Mouse (Mus musculus) liver, embryonic 13.5 days (tissue): ENCODE measurements at regions not wholly inside any gene's neighbourhood (a gene's known extent, or its start where the extent isn't known, plus 50 kb on each side); places are given as distances from the start of the nearest gene placed in this dataset.

Experiments used
- ATAC-seq: fragments of 200-750 bp; cut with Nextera tagmentation; 2 replicates; pipeline ENCODE4 v1.8.0; 2017; ENCODE audit warnings: low read depth, mild to moderate bottlenecking, moderate number of reproducible peaks, moderate library complexity
- DNase-seq: peaks from one replicate; pipeline ENCODE4 v3.0.0; 2022
- H3K27ac ChIP-seq: fragments of 300-500 bp; sonication (generic); 2 replicates; pipeline ENCODE4 v1.5.1; 2015; ENCODE audit warnings: moderate library complexity, mild to moderate bottlenecking, inconsistent platforms
- H3K27me3 ChIP-seq: fragments of 300-500 bp; sonication (generic); 2 replicates; pipeline ENCODE4 v1.6.1; 2015; ENCODE audit warnings: mild to moderate bottlenecking, inconsistent platforms
- H3K36me3 ChIP-seq: fragments of 300-500 bp; sonication (generic); 2 replicates; pipeline ENCODE4 v1.6.1; 2015; ENCODE audit warnings: mild to moderate bottlenecking, inconsistent platforms
- H3K4me1 ChIP-seq: fragments of 300-500 bp; sonication (generic); replicated peaks from 2 replicates; pipeline ENCODE4 v1.6.1; 2015; ENCODE audit warnings: inconsistent platforms
- H3K4me2 ChIP-seq: fragments of 300-500 bp; sonication (generic); 2 replicates; pipeline ENCODE4 v1.6.1; 2015; ENCODE audit warnings: inconsistent platforms, mild to moderate bottlenecking, moderate library complexity
- H3K4me3 ChIP-seq: fragments of 300-500 bp; sonication (generic); replicated peaks from 2 replicates; pipeline ENCODE4 v1.5.1; 2015; ENCODE audit warnings: mild to moderate bottlenecking, inconsistent platforms
- H3K9ac ChIP-seq: fragments of 300-500 bp; sonication (generic); 2 replicates; pipeline ENCODE4 v1.6.1; 2015; ENCODE audit warnings: mild to moderate bottlenecking, inconsistent platforms
- H3K9me3 ChIP-seq: fragments of 300-500 bp; sonication (generic); replicated peaks from 2 replicates; pipeline ENCODE4 v1.6.1; 2016; ENCODE audit warnings: inconsistent platforms
- WGBS: fragments of 180-500 bp; shearing (Covaris S2); methylation state at CpG from one replicate; pipeline ENCODE4 v1.1.7; 2015; ENCODE audit not compliant: insufficient replicate concordance; 5-methylcytosine and 5-hydroxymethylcytosine counted together

GRCm38 (mm10) chr2:61136926-61137325 lies 173.9 kb upstream of the Rbms1 start:
- 0% methylated on average over 1 of the region's 1 CpGs for WGBS
- Histone ChIP-seq H3K4me2 (no peak overlapping the region), H3K9me3 (no peaks in the 10 kb centered on the region), H3K4me1 (no peaks in the 10 kb centered on the region), H3K27ac (no peak overlapping the region), H3K9ac (no peak overlapping the region), H3K27me3 (no peaks in the 10 kb centered on the region), H3K36me3 (no peaks in the 10 kb centered on the region), H3K4me3 (no peak overlapping the region)
- DNase-seq (no peak), ATAC-seq (no peak)

- H3K36me3 ChIP-seq: no peaks in the 10 kb centered on the region
- H3K27ac ChIP-seq: no peak overlapping the region
- H3K4me1 ChIP-seq: no peaks in the 10 kb centered on the region
- ATAC-seq (no peak), DNase-seq (no peak)
- no peak overlapping the region for H3K4me2 ChIP-seq
- WGBS: 47% methylated on average over 7 of the region's 7 CpGs
- no peak overlapping the region for H3K4me3 ChIP-seq
- no peaks in the 10 kb centered on the region for H3K27me3 ChIP-seq
- no peaks in the 10 kb centered on the region for H3K9me3 ChIP-seq
- H3K9ac ChIP-seq: no peak overlapping the region
Measured at GRCm38 (mm10) chr2:61123046-61123806, 160.2 kb upstream of the Rbms1 start.

GRCm38 (mm10) chr2:61121281-61121680 lies 158.3 kb upstream of the Rbms1 start:
- no peak overlapping the region for H3K27ac ChIP-seq
- no peaks in the 10 kb centered on the region for H3K9me3 ChIP-seq
- no peak for DNase-seq
- no peak overlapping the region for H3K9ac ChIP-seq
- no peaks in the 10 kb centered on the region for H3K36me3 ChIP-seq
- H3K27me3 ChIP-seq: no peaks in the 10 kb centered on the region
- WGBS: 66% methylated on average over 5 of the region's 5 CpGs
- no peak for ATAC-seq
- no peaks in the 10 kb centered on the region for H3K4me1 ChIP-seq
- H3K4me3 ChIP-seq: no peak overlapping the region
- H3K4me2 ChIP-seq: no peak overlapping the region

- H3K4me1 ChIP-seq: peaks cover 4% of the 10 kb centered on the region
- H3K9me3 ChIP-seq: no peaks in the 10 kb centered on the region
- 35% methylated on average over 2 of the region's 2 CpGs for WGBS
- ATAC-seq (no peak), DNase-seq (no peak)
- H3K4me3 ChIP-seq: no peak overlapping the region
- H3K4me2 ChIP-seq: no peak overlapping the region
- no peaks in the 10 kb centered on the region for H3K27me3 ChIP-seq
- H3K27ac ChIP-seq: no peak overlapping the region
- H3K9ac ChIP-seq: no peak overlapping the region
- H3K36me3 ChIP-seq: no peaks in the 10 kb centered on the region
Measured at GRCm38 (mm10) chr2:61114620-61115019, 151.6 kb upstream of the Rbms1 start.

- ATAC-seq (no peak), DNase-seq (no peak)
- no peak overlapping the region for H3K9ac ChIP-seq
- no peak overlapping the region for H3K4me3 ChIP-seq
- no peaks in the 10 kb centered on the region for H3K36me3 ChIP-seq
- peaks cover 4% of the 10 kb centered on the region for H3K4me1 ChIP-seq
- H3K27me3 ChIP-seq: no peaks in the 10 kb centered on the region
- H3K4me2 ChIP-seq: no peak overlapping the region
- WGBS: 69% methylated on average over 6 of the region's 6 CpGs
- H3K9me3 ChIP-seq: no peaks in the 10 kb centered on the region
- H3K27ac ChIP-seq: no peak overlapping the region
Measured at GRCm38 (mm10) chr2:61113916-61114315, 150.9 kb upstream of the Rbms1 start.

- DNase-seq: no peak
- 10% methylated on average over 9 of the region's 9 CpGs for WGBS
- no peaks in the 10 kb centered on the region for H3K36me3 ChIP-seq
Measured at GRCm38 (mm10) chr2:61110591-61110990, 147.6 kb upstream of the Rbms1 start.

GRCm38 (mm10) chr2:61109564-61109963 lies 146.6 kb upstream of the Rbms1 start:
- Histone ChIP-seq H3K4me3 (no peak overlapping the region), H3K9me3 (no peaks in the 10 kb centered on the region), H3K27ac (no peak overlapping the region), H3K4me1 (peaks cover 4% of the 10 kb centered on the region), H3K27me3 (no peaks in the 10 kb centered on the region), H3K9ac (no peak overlapping the region), H3K4me2 (no peak overlapping the region), H3K36me3 (no peaks in the 10 kb centered on the region)
- WGBS: 34% methylated on average over 3 of the region's 3 CpGs
- DNase-seq: no peak
- no peak for ATAC-seq

More at GRCm38 (mm10) chr2:61110591-61110990, 147.6 kb upstream of the Rbms1 start:
- Histone ChIP-seq H3K9ac (no peak overlapping the region), H3K9me3 (no peaks in the 10 kb centered on the region), H3K4me2 (no peak overlapping the region), H3K4me3 (no peak overlapping the region), H3K27me3 (no peaks in the 10 kb centered on the region), H3K27ac (no peak overlapping the region), H3K4me1 (peaks cover 4% of the 10 kb centered on the region)
- ATAC-seq: no peak

- Histone ChIP-seq H3K9me3 (no peaks in the 10 kb centered on the region), H3K27me3 (no peaks in the 10 kb centered on the region), H3K9ac (no peak overlapping the region), H3K4me1 (no peaks in the 10 kb centered on the region), H3K4me2 (no peak overlapping the region), H3K36me3 (no peaks in the 10 kb centered on the region), H3K4me3 (no peak overlapping the region), H3K27ac (no peak overlapping the region)
- DNase-seq: no peak
- WGBS: 44% methylated on average over 6 of the region's 6 CpGs
- no peak for ATAC-seq
Measured at GRCm38 (mm10) chr2:61105169-61105568, 142.2 kb upstream of the Rbms1 start.

GRCm38 (mm10) chr2:61100854-61101253 lies 137.9 kb upstream of the Rbms1 start:
- Histone ChIP-seq H3K27me3 (no peaks in the 10 kb centered on the region), H3K36me3 (no peaks in the 10 kb centered on the region), H3K4me2 (no peak overlapping the region), H3K4me1 (no peaks in the 10 kb centered on the region), H3K9ac (no peak overlapping the region), H3K27ac (no peak overlapping the region), H3K4me3 (no peak overlapping the region), H3K9me3 (no peaks in the 10 kb centered on the region)
- ATAC-seq: no peak
- 70% methylated on average over 4 of the region's 4 CpGs for WGBS
- no peak for DNase-seq

GRCm38 (mm10) chr2:61088501-61088900 lies 125.5 kb upstream of the Rbms1 start:
- Histone ChIP-seq H3K4me1 (no peaks in the 10 kb centered on the region), H3K4me3 (no peak overlapping the region), H3K27ac (no peak overlapping the region), H3K4me2 (no peak overlapping the region), H3K9ac (no peak overlapping the region), H3K9me3 (no peaks in the 10 kb centered on the region), H3K27me3 (no peaks in the 10 kb centered on the region), H3K36me3 (no peaks in the 10 kb centered on the region)
- DNase-seq (no peak), ATAC-seq (no peak)

GRCm38 (mm10) chr2:61084835-61085234 lies 121.8 kb upstream of the Rbms1 start:
- H3K36me3 ChIP-seq: no peaks in the 10 kb centered on the region
- DNase-seq (no peak), ATAC-seq (no peak)
- no peak overlapping the region for H3K27ac ChIP-seq
- H3K4me1 ChIP-seq: no peaks in the 10 kb centered on the region
- no peak overlapping the region for H3K4me2 ChIP-seq
- WGBS: 19% methylated on average over 3 of the region's 3 CpGs
- H3K9ac ChIP-seq: no peak overlapping the region
- H3K27me3 ChIP-seq: no peaks in the 10 kb centered on the region
- no peak overlapping the region for H3K4me3 ChIP-seq
- no peaks in the 10 kb centered on the region for H3K9me3 ChIP-seq

GRCm38 (mm10) chr2:61083100-61083499 lies 120.1 kb upstream of the Rbms1 start:
- no peak for DNase-seq
- 64% methylated on average over 1 of the region's 1 CpGs for WGBS

More at GRCm38 (mm10) chr2:61083100-61083499, 120.1 kb upstream of the Rbms1 start:
- H3K9ac ChIP-seq: no peak overlapping the region
- no peak overlapping the region for H3K4me3 ChIP-seq
- no peaks in the 10 kb centered on the region for H3K27me3 ChIP-seq
- H3K27ac ChIP-seq: no peak overlapping the region
- no peaks in the 10 kb centered on the region for H3K4me1 ChIP-seq
- H3K36me3 ChIP-seq: no peaks in the 10 kb centered on the region
- no peak for ATAC-seq
- H3K4me2 ChIP-seq: no peak overlapping the region
- H3K9me3 ChIP-seq: no peaks in the 10 kb centered on the region
